Mouse (Mus musculus) kidney, adult 2 months (tissue): ENCODE measurements at regions not wholly inside any gene's neighbourhood (a gene's known extent, or its start where the extent isn't known, plus 50 kb on each side); places are given as distances from the start of the nearest gene placed in this dataset.

Source experiments
- DNase-seq: peaks from one replicate; pipeline ENCODE4 v3.0.0; 2021
- H3K27ac ChIP-seq: fragments of 200-500 bp; 2 replicates; pipeline ENCODE4 v1.5.1; 2012; ENCODE audit warnings: low read depth, low read length, control low read depth, inconsistent platforms; ENCODE audit not compliant: insufficient read depth
- H3K27me3 ChIP-seq: fragments of 200-500 bp; replicated peaks from 2 replicates; pipeline ENCODE4 v1.6.1; 2012; ENCODE audit warnings: mild to moderate bottlenecking, moderate library complexity, low read length, inconsistent platforms; ENCODE audit not compliant: control insufficient read depth, insufficient read depth
- H3K36me3 ChIP-seq: fragments of 200-500 bp; 2 replicates; pipeline ENCODE4 v1.6.1; 2012; ENCODE audit warnings: mild to moderate bottlenecking, moderate library complexity, low read length, inconsistent platforms; ENCODE audit not compliant: control insufficient read depth, insufficient read depth
- H3K4me1 ChIP-seq: fragments of 200-500 bp; 2 replicates; pipeline ENCODE4 v1.6.1; 2011; ENCODE audit warnings: low read length; ENCODE audit not compliant: control insufficient read depth, insufficient read depth
- H3K4me3 ChIP-seq: fragments of 200-500 bp; 2 replicates; pipeline ENCODE4 v1.5.1; 2011; ENCODE audit warnings: mild to moderate bottlenecking, low read depth, low read length, control low read depth; ENCODE audit not compliant: insufficient read depth
- CTCF ChIP-seq: fragments of 200-500 bp; conservative IDR thresholded peaks from 2 replicates; pipeline ENCODE4 v1.5.1; 2011; ENCODE audit warnings: low read depth, mild to moderate bottlenecking, control low read depth, low read length, moderate library complexity, mixed read lengths; ENCODE audit not compliant: insufficient read depth, insufficient read length
- POLR2A ChIP-seq: fragments of 200-500 bp; IDR thresholded peaks from one replicate; pipeline ENCODE4 v1.6.1; 2011; ENCODE audit warnings: low read depth, low read length, control low read depth
- WGBS: fragments of 180-500 bp; shearing (Covaris S2); methylation state at CpG from one replicate; pipeline ENCODE4 v1.1.7; 2018; 5-methylcytosine and 5-hydroxymethylcytosine counted together

- no peaks in the 10 kb centered on the region for H3K27me3 ChIP-seq
- no peaks in the 10 kb centered on the region for H3K36me3 ChIP-seq
- H3K27ac ChIP-seq: no peak overlapping the region
- no peaks in the 10 kb centered on the region for H3K4me1 ChIP-seq
- DNase-seq: no peak
- H3K4me3 ChIP-seq: no peak overlapping the region
- 82% methylated on average over 4 of the region's 4 CpGs for WGBS
- TF ChIP-seq POLR2A: no peak
- no peak for TF ChIP-seq CTCF
Observed at GRCm38 (mm10) chr1:69470614-69471250, 216.3 kb downstream of the Ikzf2 start.

- Histone ChIP-seq H3K4me3 (no peak overlapping the region), H3K27me3 (no peaks in the 10 kb centered on the region), H3K36me3 (no peaks in the 10 kb centered on the region), H3K4me1 (no peaks in the 10 kb centered on the region), H3K27ac (no peak overlapping the region)
- no peak for TF ChIP-seq CTCF
- no peak for TF ChIP-seq POLR2A
- no peak for DNase-seq
- 84% methylated on average over 8 of the region's 8 CpGs for WGBS
Observed at GRCm38 (mm10) chr1:69469158-69469901, 217.7 kb downstream of the Ikzf2 start.

DNA sequence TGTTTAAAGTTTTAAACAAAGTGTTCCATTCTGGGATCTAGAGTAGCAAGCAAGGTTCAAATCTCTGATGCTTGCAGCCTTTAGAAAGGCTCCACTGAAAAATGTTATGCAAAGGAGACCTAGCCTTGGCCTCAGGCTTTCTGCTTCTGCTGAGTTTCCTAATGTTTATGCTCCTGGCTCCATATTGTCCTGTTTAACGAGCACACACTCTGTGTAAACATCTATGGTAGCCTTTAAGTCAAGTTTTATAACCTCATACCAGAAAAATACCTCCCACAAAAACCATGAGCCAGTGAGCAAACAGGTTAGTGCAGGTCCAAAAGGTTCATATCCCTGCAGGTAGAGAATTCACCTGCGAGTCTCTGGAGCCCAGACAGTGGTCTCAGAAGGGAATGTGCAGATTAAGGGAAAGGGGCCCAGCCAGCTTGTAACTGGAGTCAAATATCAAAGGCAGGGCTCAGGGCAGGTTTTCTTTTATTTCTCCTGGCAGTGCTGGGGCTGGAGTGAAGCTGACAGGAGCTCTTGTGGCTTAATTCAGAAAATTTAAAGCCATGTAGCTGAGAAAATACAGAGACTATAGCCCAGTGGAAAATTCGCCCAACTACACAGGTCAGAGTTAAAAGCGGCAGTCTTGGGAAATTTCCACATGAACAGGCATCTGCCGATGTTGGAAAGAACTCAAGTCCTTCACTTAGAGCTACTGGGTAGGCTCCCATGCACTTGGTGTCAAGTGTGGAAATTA is 220.3 kb downstream of the Ikzf2 start:
- no peaks in the 10 kb centered on the region for H3K4me1 ChIP-seq
- 12% methylated on average over 5 of the region's 5 CpGs for WGBS
- no peak overlapping the region for H3K4me3 ChIP-seq
- no peak overlapping the region for H3K27ac ChIP-seq
- H3K27me3 ChIP-seq: no peaks in the 10 kb centered on the region
- H3K36me3 ChIP-seq: no peaks in the 10 kb centered on the region
- DNase-seq: peak; percentile 26
- TF ChIP-seq CTCF (no peak), POLR2A (no peak)

DNA sequence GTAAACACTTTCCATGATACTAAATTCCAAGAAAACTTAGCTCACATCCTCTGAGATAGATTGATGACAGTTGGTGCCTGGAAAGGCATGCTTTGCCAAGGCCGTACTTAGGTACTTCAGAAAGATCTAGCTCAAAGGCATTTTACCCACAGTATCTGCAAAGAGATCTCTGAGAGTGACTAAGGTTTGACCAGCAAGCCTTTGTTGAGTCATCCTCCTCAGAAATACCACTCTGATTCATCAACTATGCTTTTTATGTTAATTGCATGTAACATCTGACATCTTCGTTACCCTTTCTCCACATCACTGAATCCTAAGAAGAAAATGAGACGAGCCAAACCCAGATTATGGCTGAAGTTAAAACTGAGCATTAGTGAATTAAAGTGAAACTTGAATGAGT is 225.9 kb downstream of the Ikzf2 start:
- no peak overlapping the region for H3K4me3 ChIP-seq
- DNase-seq: no peak
- WGBS: 83% methylated on average over 3 of the region's 3 CpGs
- no peaks in the 10 kb centered on the region for H3K36me3 ChIP-seq
- H3K27ac ChIP-seq: no peak overlapping the region
- TF ChIP-seq CTCF (no peak), POLR2A (no peak)
- no peaks in the 10 kb centered on the region for H3K4me1 ChIP-seq
- no peaks in the 10 kb centered on the region for H3K27me3 ChIP-seq

DNA sequence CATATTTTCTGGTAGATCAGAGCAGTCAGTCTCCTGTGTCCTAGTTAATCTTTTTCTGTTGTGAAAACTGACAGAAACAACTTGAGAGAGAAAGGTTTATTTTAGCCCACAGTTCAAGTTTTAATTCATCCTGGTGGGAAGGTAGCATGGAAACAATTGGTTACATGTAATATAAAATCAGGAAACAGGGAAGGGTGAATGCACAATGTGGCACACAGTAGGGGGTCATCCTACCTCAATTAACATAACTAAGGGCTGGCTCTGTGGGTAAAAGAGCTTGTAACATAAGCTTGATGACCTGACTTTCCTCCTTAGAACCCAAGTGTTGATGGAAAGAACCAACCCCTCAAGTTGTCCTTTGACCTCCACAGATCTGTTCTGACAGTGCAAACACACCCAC is 227.1 kb downstream of the Ikzf2 start:
- Histone ChIP-seq H3K4me1 (no peaks in the 10 kb centered on the region), H3K27me3 (no peaks in the 10 kb centered on the region), H3K4me3 (no peak overlapping the region), H3K27ac (no peak overlapping the region), H3K36me3 (no peaks in the 10 kb centered on the region)
- no peak for DNase-seq
- TF ChIP-seq POLR2A (no peak), CTCF (no peak)

DNA sequence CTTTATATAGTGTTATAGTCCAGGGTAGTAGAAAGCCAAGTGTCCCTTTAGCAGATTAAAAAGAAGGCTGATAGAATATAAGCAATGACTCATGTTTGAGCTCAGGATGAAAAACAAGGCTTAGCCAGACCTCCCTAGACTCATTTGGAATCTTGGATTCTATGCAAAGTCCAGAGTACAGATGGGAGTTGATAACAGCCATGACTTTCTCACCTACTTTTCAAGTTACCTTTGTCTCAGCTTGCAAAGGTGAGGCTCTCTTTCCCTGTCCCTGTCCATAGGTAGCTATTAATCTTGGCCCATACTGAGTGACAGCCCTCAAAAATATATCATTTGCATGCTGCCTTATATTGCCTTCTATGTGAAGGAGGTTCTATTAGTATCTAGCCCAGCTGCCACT is 229.6 kb downstream of the Ikzf2 start:
- TF ChIP-seq POLR2A: no peak
- no peak for TF ChIP-seq CTCF
- Histone ChIP-seq H3K27ac (no peak overlapping the region), H3K27me3 (no peaks in the 10 kb centered on the region), H3K36me3 (no peaks in the 10 kb centered on the region), H3K4me1 (no peaks in the 10 kb centered on the region), H3K4me3 (no peak overlapping the region)
- no peak for DNase-seq

DNA sequence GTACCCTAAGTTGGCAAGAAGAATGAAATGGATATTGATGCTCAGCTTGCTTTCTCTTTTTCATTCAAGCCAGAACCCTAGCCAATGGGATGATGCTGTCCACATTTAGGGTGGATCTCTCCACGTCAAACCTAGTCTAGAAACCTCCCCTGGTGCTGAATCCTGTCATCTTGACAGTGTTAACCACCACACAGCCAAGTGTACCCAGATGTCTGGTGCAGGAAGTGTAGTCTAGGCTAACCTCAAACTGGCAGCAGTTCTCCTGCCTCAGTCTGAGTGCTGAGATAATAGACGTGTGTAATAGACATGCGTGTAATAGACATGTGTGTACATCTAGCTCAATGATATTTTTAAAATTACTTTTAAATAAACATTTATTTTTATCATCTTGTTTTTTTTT is 233.1 kb downstream of the Ikzf2 start:
- DNase-seq: no peak
- 87% methylated on average over 3 of the region's 3 CpGs for WGBS
- no peak for TF ChIP-seq CTCF
- no peak for TF ChIP-seq POLR2A

More for the DNA sequence above, 233.1 kb downstream of the Ikzf2 start:
- H3K4me3 ChIP-seq: no peak overlapping the region
- H3K27ac ChIP-seq: no peak overlapping the region
- no peaks in the 10 kb centered on the region for H3K4me1 ChIP-seq
- no peaks in the 10 kb centered on the region for H3K27me3 ChIP-seq
- H3K36me3 ChIP-seq: no peaks in the 10 kb centered on the region
